Mouse (Mus musculus): ENCODE data around the gene Olfr1396. TPM values are rescaled to one million over a fixed set of nuclear protein-coding genes. Genes with fewer than 3 reads are reported as not detected.

The Olfr1396 gene
- 1 to 10 TPM; 1.1 to 2.1 TPM for total RNA-seq (2021)
- long read RNA-seq, experiment 1: 0 reads
- long read RNA-seq, experiment 2: 0 reads

DNA sequence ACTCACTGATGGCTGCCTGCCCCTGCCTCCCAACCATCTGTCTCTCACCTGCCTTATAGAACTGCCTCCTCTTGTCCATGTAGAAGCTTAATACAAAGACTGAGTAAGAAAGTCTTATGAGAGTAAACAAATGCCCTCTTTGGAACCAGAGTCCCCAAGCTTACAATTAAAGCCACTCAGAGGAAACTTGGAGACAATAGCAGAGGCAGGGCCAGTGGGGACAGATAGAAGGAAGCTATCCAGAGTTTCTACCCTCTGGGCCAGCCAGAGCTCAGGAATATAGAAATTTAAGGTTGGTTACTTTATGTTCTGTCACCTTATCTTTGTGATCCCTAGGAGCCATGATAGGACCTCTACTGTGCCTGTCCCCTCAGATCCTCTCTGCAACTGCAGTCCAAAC, at the start of gene Olfr1396:
Gene Olfr1396, minus strand, starts transcription at position 101 of the 400 bp plus-strand sequence.
- DNase-seq: no peak

DNA sequence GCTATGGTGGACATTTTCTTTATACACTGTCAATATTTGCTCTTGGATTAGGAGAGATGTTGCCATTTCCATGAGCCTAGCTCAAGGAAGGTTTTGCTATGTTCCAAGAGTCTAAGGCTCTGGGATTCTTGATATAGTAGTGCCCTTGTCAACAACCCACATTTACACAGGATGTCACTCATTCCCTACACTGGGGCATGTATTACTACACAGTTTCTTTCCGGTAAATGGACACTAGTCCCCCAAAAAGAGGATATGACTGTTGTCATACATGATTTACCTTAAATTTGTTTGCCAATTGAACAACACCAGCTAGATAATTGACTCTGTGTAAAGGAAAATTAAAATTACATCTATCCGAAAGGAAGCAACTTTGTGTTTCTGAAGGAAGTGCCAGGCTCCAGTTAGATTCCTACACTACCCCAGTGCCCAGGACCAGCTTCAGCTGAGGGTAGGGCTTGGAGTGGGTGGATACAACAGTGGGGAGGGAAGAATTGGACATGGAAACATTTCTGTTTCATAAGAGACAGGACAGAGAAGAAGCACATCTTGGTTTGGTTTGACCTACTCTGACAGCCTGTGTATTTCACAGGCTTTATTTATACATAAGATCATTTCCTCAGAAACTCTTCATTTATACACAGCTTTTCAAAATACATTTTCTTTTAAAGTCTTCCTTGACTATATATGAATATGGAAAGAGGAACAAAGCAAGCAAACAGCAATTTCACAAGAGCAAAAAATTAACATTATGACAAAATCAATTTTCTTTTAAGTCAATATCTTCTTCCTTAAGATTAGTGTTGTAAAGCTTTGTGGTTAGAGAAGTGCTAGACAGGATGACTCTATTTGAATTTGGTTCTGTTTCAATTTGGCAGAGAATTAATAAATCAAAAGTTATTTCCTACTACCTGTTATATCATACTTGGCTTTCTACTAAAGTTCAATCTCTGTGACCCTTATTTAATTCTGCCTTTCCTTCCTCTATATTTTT, 42.4 kb upstream of the Olfr1396 start:
- no peak for DNase-seq

DNA sequence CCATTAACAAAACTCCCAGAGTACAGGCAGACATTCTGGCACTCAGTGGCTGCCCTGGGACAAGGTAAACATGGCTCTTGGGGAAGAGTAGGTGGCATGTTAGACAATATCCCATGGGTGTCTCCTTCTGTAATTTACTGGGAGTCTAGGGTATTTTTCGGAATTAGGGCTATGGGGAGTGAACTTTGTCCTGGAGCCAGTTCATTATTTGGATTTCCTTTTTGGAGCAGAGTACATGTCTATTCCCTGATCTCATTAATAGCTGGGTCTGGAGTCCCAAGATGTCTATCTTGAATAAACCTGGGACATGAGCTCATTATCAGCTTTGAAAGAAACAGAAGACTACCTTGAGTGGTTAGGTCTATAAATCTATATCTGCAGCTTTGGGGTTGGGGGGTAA, 39.4 kb upstream of the Olfr1396 start, which contains the start of gene Olfr1394:
Gene Olfr1394, plus strand, starts transcription at position 301 of the 400 bp plus-strand sequence.
- no peak for DNase-seq

DNA sequence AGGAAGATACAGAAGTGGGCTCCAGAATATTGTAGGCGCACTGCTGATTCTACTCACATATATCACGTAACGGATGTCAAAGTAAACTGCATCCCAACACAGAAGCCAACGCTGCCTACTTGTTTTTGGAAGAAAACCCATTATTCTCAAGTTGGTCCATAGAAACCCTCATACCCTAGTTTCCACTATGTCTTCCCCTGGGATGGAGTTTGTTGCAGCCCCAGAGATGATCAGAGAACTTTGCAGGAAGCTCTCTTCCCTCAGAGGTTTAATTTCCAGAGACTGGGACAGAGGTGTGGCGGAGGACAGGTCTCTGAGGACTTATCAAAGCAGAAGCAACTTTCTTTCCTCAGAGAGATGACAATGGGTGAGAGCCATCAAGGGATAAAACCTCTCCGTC, 27.3 kb upstream of the Olfr1396 start, which contains the start of gene Olfr1395:
Gene Olfr1395, plus strand, starts transcription at position 301 of the 400 bp plus-strand sequence.
- no peak for DNase-seq

DNA sequence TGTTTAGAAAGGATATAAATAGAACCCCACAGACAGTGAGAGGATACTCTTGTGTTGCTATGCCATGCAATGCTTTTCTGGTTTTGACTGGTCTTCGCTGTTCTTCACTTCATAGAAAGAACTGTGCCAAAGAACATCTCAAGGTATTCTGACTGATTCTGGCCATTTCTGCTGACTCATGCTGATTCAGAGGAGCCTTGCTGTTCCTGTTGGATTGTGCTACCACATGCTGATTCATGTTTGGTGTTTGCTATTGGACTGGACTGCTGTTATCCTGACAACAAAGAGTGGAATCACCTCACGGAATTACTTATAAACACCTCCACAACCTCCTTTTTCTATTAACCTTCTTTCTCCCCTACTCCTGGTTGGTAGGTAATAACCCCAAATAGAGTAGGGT, 9.5 kb upstream of the Olfr1396 start:
- DNase-seq: no peak

DNA sequence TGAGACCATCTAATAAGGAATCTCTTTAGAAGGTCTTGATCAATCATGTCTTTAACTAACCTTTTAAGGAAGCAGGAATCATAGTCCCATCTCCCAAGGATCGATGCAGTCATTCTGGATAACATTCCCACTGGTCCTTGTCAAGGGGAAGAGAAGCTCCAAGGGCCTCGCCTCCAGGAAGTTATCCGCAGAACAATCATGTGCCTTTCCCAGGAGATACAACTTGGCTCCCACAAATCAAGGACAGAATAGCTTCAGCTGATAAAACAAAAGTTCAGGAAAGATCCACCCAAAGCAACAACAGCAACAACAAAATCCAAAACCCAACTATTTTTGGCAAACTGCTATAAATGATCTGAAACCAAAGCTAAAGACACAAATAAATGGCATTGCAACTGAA, 5.0 kb upstream of the Olfr1396 start:
- no peak for DNase-seq

DNA sequence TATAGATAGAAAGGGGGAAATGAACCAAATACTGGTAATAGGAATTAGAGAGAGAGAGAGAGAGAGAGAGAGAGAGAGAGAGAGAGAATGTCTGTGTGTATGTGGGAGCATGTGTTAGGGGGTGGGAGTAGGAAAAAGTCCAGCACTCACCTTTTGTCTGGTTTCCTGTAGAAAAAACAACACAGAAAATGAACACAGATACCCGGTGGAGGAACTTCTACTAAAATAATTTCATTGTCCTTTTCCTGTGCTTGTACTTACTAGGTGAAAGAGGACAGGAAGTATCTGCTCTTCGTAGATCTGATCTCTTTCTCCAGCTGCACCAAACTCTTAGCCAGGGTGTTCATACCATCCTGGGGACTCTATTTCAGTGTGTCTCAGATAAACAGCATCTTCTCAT, 516 bp downstream of the Olfr1396 start:
- no peak for DNase-seq

DNA sequence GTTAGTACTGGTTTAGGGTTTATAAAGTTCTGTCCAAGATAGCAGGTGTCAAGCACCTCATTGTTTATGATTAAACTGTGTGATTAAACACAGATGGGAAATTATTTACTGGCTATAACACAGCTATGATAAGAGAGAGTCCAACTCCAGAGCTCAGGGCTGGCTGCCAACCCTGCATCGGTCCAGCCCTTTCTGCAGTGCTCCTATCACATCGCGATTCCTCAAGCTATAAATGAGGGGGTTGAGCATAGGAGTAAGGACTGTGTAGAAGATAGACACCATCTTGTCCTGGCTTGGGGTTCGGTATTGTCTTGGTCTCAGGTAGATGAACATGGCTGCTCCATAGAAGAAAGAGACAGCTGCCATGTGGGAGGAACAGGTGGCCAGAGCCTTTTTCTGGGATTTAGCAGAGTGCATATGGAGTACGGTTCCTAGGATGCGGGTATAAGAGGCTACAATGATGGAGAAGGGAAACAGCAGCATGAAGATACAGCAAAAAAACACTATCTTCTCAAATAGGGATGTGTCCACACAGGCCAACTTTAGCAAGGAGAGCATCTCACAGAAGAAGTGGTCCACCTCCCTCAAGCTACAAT, 2.0 kb downstream of the Olfr1396 start:
- DNase-seq: no peak

DNA sequence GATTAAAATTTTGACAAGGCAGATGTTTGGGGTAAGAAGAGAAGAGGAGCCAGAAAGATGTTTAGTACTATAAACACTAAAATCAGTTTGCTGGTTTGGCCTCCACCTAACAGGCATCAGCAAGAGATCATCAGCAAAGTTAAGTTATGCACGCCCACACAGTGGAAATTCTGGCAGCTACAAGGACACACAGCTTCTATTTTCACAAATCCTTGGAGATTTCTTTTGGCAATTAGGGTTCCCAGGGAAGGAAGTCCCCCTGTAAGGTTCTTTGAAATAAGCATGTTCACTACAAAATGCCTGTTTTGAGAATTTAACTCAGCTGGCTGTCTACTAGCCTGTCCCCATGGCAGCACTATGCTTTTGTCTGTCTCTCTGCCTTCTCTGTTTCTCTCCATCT, 3.7 kb downstream of the Olfr1396 start:
- DNase-seq: no peak

DNA sequence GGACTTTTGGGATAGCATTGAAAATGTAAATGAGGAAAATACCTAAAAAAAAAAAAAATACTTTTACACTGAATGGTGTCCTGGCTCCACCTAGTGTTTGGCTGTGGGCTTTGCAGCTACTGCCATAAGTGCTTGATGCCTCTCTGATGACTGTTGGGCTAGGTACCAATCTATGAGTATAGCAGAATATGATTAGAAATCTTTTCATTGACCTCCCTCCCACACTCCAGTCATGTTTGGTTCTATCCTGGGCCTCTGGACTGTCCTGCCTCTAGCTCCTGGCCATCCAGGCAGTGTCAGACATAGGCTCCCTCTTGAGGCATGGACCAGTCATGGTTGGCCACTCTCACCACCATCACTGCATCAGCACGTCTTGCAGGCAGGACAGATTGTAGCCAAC, 5.8 kb downstream of the Olfr1396 start:
- DNase-seq: peak; percentile 32 to 49

DNA sequence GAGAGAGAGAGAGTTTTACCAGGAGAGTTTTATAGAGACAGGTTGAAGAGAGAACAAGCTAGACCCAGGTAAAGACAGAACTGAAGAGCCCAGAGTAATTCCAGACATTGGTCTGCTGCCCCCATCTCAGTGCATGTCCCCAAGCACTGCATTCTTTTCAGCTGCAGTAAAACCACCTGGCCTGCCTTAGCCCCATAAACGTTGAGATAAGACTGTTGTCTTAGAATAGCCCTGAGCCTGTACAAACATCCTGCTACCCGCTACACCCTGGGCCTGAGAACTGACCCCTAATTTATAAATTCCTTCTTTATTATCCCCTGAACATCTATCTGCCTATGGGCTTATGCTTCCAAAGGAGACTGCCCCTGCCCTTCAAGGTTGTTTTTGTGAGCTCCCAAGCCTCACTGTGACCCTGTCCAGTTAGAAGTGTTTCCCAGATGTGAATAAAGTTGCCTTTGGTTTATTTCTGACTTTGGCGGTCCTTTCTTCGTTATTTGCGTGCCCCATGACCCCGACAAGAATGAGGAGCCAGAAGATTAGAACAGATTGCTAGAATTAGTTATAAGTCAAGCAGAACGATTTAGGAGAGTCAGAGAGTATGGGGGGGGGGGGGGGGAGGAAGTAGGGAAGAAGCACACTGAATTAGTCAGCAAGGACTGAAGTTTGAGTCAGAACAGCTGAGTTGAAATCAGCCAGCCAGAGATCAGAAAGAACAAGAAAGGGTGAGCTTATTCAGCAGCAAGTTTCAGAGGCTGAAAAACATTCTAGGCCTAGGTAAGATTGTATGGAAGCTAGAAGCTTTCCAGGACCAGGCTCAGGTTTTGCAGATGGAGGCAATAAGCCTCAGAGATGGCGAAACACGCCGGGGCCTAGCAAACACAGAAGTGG, 6.8 kb downstream of the Olfr1396 start:
- DNase-seq: no peak

DNA sequence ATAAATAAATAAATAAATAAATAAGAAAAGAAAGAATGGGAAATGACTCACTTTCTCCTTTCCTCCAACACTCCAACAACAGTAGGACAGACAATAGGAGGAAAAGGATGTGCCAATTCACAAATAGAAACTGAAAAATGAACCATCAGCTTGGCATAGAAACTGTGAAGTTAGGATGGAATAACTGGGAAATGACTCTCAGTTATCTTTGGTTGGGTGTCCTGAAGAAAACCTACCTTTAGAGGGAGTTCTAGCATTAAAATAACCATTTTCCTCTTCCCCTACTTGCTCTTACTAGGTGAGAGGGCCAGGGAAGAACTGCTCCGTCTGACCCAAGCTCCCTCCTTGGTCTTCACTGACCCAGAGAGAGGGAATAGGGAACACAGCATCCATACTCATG, 8.9 kb downstream of the Olfr1396 start:
- DNase-seq: no peak

DNA sequence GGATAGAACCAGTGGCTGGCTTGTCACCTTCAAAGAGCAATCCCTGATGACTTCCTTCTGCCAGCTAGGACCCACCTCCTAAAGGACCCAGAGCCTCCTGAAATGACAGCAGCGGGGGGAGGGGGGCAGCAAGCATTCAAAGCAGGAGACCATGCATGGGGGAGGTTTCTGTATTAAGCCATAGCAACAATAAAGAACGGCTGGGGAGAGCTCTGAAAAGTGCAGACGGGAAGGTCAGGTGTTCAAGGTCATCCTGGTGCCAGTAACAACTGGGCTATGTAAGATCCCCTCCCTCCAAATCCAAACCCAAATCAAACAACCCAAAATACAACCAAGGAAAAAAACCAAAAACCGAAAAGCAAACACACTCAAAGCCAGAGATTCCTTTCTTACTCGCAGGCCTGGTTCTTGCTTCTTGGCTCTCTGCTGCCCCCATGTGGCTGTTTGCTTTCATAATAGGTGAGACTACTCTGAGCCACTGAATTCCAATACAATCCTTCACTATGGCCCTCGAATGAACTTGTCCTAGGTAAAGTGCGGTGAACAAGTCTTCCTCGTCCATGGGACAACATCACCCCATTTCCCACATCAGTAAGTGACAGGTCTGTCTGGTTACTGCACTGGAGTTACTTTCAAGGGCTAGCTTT, 11.5 kb downstream of the Olfr1396 start:
- DNase-seq: peak; percentile 88 to 94

DNA sequence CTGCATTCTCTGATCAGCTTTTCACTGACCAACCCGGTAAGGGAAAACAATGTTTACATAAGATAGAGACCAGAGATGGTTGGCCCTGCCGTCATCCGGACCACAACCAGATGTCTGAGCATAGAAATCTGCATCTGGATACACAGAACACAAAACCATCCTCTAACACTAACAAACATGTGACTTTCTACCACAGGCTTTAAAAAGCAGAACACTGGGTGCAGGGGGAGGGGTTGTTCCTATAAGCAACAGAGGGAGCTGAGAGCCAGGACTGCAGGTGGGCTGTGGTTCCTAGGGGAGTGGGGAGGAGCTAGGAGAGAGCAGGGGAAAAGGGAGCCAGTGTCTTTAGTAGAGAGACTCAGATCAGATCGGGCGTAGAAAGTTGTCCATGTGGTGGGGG, 13.2 kb downstream of the Olfr1396 start:
- no peak for DNase-seq

DNA sequence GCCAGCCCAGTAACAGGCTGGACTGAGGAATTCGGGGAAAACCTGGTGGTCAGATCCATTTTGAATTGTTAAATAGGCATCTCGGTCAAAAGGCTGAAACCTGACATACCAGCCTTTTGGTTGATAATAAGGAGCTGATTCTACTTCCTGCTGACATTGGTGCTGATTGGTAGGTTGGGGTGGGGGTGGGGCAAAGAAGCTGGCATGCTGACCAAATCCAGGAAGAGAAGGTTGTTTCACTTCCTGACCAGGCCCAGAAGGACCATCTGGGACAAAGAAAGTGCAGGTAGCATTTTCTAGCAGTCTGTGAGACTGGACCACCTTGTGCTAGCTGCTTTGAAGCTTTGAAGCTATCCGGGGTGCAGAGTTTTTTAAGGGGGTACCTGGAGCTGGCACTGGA, 14.3 kb downstream of the Olfr1396 start:
- no peak for DNase-seq

DNA sequence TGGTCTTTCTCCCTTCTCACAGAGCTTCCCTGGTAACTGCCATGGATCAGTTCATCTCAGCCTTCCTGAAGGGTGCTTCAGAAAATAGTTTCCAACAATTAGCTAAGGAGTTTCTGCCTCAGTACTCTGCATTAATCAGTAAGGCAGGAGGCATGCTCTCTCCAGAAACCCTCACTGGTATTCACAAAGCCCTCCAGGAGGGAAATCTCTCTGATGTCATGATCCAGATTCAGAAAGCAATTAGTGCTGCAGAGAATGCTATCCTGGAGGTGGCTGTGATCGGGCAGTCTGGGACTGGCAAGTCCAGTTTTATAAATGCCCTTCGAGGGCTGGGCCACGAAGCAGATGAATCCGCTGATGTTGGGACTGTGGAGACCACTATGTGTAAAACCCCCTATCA, 19.3 kb downstream of the Olfr1396 start:
- DNase-seq: no peak

DNA sequence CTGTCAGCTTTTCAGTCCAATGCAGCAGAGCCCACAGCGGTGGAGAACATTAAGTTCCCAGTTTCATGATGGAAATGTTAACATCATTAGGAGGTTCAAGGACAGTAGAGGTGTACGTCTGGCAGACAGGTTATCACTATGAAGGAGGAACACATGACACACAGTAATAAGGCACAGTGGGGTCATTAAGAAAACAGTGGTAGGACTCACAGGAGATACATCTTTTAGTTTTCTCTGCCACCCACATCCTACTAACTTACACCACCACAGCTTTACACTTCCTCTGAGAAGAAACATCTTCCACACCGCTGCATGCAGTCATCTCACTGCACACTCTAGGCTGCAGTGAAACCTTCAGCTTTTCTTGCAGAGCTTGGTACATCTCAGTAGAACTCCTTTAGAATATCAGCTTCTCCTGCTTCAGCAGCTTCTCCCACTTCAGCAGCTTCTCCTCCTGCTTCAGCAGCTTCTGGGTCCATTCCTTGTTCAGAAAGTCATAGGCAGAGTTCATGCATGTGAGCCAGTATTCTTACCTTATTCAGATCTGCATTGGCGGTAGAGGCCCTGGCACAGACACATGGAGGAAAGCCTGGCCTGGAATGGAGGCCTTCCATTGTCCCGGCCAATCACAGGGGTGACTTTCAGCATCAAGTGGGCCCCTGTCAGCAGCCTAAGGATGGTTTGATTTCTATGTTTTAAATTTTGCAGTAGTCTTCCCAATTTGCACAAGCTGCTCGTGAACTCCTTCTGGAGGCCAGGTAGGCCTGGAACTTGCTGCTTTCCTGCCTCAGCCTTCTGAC, 20.6 kb downstream of the Olfr1396 start:
- DNase-seq: no peak

DNA sequence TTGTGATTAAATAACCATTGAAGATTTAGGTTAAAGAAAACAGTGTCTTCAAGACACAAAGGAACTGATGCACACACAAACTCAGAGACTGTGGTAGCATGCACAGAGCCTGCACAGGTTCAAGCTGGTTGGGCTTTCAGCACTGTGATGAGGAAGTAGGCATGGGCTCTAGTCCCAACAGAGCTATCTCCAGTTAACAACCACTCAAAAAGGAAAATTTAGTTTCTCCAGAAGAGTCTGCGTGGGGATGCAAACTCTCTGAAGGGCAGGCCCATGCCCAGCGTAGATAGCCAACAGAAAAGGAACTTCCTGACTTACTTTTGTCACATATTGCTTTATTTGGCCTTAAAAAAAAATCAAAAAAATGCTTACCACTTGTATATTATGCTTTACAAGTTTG, 21.9 kb downstream of the Olfr1396 start:
- no peak for DNase-seq

DNA sequence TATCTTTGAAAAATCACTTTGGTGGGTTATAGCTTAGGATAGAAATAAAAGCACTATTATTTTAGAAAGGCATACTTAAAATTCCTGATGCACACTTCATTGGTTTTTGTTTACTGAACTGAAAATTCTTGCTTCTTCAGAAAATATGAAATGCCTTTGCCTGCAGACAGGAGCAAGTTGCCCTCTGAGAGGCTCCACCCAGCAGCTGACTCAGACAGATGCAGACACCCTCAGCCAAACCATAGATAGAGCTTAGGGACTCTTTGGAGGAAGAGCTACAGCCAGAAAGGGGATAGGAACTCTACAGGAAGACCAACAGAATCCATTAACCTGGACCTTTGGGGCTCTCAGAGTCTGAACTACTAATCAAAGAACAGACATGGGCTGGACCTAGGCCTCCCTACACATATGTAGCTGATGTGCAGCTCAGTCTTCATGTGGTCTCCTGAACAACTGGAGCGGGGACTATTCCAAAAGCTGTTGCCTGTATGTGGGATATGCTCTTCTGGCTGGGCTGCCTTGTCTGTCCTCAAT, 22.6 kb downstream of the Olfr1396 start:
- no peak for DNase-seq

DNA sequence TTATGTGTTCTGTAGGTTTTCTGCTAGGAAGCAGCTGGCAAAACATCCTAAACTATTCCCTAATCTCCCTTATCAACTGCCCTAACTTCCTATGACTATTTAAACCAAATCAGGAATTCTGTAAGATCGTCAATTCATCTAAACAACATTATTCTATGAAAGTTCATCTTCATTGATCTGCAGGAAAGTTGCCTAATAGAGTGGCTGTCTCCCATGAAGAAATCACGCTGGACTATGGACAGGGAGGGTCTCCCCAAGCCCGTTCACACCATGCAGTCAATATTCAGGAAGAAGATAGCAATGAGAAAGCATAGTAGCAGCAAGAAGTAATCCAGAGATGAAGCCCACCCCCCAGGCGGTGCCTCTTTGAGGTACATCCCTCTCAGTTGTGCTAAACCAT, 23.5 kb downstream of the Olfr1396 start:
- DNase-seq: no peak

DNA sequence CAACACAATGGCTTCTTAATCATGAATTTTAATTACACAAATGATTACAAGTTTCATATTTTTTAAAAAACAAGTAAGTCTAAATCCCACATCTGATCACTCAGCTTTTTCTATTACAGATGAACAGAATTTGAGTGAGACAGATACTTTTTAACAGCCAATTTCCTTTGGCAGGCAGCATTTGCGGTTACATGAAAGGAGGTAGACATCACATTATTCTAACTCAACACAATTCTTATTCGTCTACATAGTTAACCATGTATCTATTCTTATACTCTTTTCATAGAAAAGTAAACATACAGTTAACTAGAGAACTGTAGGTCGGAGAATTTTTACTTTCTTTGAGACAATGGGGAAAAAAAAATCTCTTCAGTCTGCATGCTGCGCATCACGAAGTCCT, 24.1 kb downstream of the Olfr1396 start:
- DNase-seq: no peak

Data from adrenal gland, postnatal 36 days (tissue).